Mouse (Mus musculus) liver, embryonic 18 days (tissue): ENCODE results near the gene Gm21981. TPM values are rescaled to one million over a fixed set of nuclear protein-coding genes. Genes with fewer than 3 reads are reported as not detected.

ENCODE experiments used
- polyA plus RNA-seq: library from polyadenylated mRNA; depleted of rRNA; stranded (reverse); fragments of >200 nt; gene quantifications from 2 replicates; pipeline ENCODE4 v1.2.3, GENCODE M21; 2012; rRNA removed

Gm21981 gene
- 0.29 and 0.32 TPM in 2 replicates for polyA plus RNA-seq

GRCm38 (mm10) chr17:47694442-47694502, at the start of gene Gm21981:
Gene Gm21981 (minus strand): TSS chr17:47694455.

DNA sequence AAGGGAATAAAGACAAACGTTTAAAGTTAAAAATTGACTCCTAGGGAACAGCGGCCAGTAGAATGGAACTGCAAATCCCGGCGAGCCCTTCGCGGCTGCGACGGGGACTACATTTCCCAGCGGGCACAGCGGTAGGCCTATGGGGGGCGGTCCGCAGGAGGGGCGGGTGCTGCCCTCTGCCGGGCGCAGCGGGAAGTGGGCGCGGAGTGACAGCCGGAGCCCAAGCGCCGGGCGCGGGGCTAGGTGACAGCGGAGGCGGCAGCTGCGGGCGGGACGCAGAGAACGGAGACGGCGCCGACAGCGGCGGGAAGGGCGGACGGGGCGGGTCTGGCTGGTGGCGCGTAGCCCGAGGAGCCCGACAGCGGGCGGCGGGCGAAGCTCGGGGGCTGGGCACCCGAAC, 42.6 kb upstream of the Gm21981 start, which contains the start of gene Tfeb:
Gene Tfeb (plus strand): TSS at position 175 of the 400 bp plus-strand sequence.

DNA sequence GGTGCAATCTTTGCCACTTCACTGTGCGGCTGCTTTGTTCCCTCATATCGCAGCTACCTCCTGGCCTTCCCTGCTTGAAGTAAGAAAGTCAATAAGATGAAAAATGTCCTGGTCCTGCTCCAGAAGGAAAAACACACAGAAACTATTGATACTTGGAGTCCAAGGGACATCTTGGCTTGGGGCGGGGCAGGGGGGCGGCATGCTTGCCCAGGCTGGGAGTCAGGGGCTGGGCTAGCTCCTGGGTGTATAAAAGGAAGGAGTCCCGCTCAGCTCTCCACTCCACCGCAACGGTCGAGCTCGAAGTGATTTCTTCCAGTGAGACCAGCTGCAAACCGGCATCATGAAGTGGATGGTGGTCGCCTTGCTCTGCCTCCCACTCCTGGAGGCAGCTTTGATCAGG, 32.3 kb upstream of the Gm21981 start, which contains the start of gene Pgc:
Gene Pgc (plus strand): TSS at position 277 of the 400 bp plus-strand sequence.

DNA sequence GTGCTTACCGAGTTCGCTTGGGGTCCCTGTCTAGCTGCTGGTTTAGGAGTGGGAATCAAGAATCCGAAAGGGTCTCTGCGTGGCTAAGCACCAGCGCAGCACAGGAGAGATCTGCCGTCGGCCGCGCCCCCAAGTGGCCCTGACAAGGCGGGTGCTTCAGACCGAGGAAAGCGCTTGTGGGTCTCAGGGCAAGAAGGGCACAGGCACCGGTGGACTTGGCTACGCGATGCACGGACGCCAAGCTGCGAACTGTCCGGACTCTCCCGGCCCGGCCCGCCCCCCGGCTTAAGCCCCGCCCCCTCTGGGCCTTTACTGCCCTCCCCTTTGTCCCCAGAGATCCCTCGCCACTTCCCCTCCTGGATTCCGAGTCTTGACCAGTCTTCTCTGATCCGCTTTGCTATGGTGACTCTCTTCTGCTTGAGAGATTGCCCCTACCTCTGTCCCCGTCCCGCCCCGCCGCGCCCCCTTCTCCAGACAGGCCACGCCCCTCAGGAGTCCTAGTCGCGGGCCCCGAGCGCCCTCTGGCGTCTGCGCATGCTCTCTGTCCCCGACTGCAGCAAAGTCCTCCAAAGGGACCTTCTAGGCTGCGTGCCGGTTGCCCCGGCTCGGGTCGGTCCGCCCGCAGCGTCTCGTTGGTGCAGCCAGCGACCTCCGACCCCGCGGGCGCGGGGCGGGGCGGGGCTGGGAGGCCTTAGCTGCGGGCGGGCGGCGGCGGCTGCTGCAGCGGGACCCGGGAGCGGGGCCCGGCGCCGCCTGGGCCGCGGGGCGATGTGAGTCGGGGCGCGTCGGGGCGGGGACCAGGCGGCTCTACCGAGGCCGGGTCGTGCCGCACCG, 465 bp upstream of the Gm21981 start, which contains the start of gene Prickle4:
Gene Prickle4 (minus strand): TSS at position 234 of the 834 bp plus-strand sequence.

DNA sequence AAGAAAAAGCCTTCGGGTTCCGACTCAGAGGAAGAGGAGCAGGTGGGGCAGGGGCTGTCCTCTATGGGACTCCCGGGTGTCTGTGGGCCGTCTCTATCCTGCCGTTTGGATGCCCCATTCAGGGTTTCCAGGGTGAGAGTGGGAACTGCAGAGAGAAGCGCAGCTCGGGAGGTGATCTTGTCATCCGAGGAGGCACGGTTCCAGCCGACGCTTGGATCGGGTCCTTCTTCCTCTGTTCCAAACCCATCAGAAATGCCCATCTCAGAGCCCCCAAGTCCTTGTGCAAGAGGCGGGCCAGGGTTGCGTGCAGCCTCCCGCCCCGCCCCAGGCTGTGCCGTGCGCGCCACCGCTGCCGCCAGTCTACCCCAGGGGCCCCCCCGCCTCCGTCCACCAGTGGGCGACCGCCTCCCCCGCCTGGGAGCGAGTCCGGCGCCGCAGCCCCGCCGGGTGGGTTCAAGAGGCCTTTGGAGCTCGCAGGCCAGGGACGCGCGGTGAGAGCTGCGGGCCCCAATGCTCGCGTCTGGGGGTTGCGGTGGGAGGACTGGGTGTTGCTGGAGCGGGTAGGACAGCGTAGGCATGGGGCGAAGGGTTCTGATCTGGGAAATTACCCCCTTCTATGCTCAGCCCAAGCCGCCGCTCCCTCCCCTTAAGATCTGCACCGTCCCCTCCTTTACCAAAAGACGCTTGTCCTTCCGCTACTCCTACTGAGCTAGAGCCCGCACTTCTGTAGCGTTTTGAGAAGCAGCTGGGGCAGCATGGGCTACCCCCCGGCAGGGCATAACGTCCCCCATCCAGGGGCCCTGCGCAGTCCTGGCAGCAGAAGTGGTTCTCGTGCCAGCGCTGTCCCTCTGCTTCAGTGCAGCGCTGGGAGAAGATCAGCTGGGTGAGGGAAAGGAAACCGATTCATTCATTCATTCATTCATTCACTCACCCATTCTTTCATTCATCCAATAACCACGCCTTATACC, 5.4 kb downstream of the Gm21981 start, which contains the start of gene Frs3:
Gene Frs3 (plus strand): TSS at position 423 of the 968 bp plus-strand sequence.

DNA sequence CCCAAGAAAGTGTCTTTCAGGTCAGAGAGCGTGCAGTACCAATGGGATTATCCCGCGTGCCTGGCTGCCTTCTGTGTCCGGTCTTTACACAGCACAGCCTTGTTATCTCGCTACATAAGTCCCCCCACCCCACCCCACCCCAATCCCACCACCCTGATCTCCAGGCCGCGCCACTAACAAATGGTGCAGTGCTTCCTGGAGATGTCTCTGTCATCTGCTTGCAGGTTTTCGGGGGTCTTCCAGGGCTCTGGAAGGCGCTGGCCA, 6.0 kb downstream of the Gm21981 start, which contains the start of gene Tomm6:
Gene Tomm6 (minus strand): TSS at position 43 of the 264 bp plus-strand sequence.

Other genes starting within 250 kb of the Gm21981 start
- gene Taf8, start 192.2 kb downstream of the Gm21981 start, polyA plus RNA-seq = 13.0 and 14.1 TPM in 2 replicates
- gene Ccnd3, start 189.4 kb downstream of the Gm21981 start, polyA plus RNA-seq = 130 and 132 TPM in 2 replicates
- gene Bysl, start 83.0 kb downstream of the Gm21981 start, polyA plus RNA-seq = 6.1 and 6.2 TPM in 2 replicates
- 19.4 and 20.9 TPM in 2 replicates for gene Med20, start 82.9 kb downstream of the Gm21981 start, polyA plus RNA-seq
- 0.40 and 0.60 TPM in 2 replicates for gene Gm20517, start 82.9 kb downstream of the Gm21981 start, polyA plus RNA-seq
- 3.5 and 3.8 TPM in 2 replicates for gene Usp49, start 63.8 kb downstream of the Gm21981 start, polyA plus RNA-seq
- gene Tomm6, start 6.1 kb downstream of the Gm21981 start, polyA plus RNA-seq = 51.4 and 52.0 TPM in 2 replicates
- 2.8 and 2.9 TPM in 2 replicates for gene Frs3, start 5.4 kb downstream of the Gm21981 start, polyA plus RNA-seq
- 0.06 and 0.16 TPM in 2 replicates for gene Prickle4, start 281 bp upstream of the Gm21981 start, polyA plus RNA-seq
- 0.02 TPM in 2 replicates for gene Pgc, start 32.4 kb upstream of the Gm21981 start, polyA plus RNA-seq
- gene Tfeb, start 42.6 kb upstream of the Gm21981 start, polyA plus RNA-seq = 3.9 and 4.7 TPM in 2 replicates
- 10.9 and 14.0 TPM in 2 replicates for gene Mdfi, start 140.2 kb upstream of the Gm21981 start, polyA plus RNA-seq
- 11.5 and 15.7 TPM in 2 replicates for gene Foxp4, start 230.2 kb upstream of the Gm21981 start, polyA plus RNA-seq